Mouse (Mus musculus): ENCODE measurements around the gene Marcks.

DNA sequence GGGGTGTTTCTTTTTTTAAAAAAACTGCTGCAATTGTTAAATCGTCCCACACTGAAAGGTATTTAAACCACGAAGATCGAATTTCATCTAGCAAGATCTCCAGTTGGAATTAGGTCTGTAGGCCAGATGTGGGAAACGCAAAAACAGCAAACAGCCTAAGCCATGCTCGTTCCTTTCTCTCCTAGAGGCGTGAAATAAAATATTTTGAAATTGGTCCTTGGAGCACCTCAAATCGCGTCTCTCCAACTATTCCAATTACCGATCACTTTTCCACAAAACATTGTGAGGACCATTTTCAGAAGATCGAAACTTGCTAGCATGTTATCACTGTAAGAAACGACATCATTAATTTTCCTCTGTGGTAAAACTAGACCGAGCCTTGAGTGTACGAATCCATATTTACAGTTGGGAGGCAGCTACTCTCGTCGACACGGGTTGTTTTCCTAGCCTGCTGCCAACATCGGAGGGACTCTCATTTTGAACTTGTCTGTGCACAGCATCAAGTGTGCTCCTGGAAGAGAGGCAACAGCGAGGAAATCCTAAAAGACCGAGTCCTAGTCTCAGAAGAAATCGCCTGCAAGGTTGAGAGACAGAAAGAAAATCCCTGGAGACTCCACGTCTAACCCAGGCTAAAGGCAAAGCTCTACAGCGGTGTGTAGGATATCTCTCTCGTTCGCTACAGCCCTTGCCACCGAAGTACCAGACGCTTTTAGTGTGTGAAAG, 884 bp upstream of the Marcks start:
- no peak for TF ChIP-seq CTCF (IDR thresholded peaks at IDR 0.05; ENCODE audit: low read depth, low read length)
- no peak for TF ChIP-seq GATA1 (IDR thresholded peaks at IDR 0.05; ENCODE audit: borderline replicate concordance, low read length)
- no peak for TF ChIP-seq TAL1 (conservative IDR thresholded peaks at IDR 0.05; ENCODE audit: low read depth, low read length)
- TF ChIP-seq GATA2 (IDR thresholded peaks at IDR 0.05; ENCODE audit: borderline replicate concordance, low read depth, low read length) = no peak
- no peak for TF ChIP-seq POLR2AphosphoS5 (IDR thresholded peaks at IDR 0.05; ENCODE audit: insufficient replicate concordance, low read depth, low read length)

Data from G1E (cell line).